Mouse (Mus musculus) heart, embryonic 16.5 days (tissue): ENCODE measurements around the gene Gm10377. TPM values are rescaled to one million over a fixed set of nuclear protein-coding genes. Genes with fewer than 3 reads are reported as not detected.
"Not testable (repeated sequence)": the region's sequence is repeated elsewhere in the genome, so short reads cannot be mapped to it uniquely, and the experiment has no call there.

ENCODE experiments used
- ATAC-seq: fragments of 200-750 bp; cut with Nextera tagmentation; replicated peaks from 2 replicates; pipeline ENCODE4 v1.8.0; 2017; ENCODE audit warnings: moderate number of reproducible peaks; ENCODE audit not compliant: insufficient read depth, low FRiP score; ENCODE audit errors: extremely low read depth
- H3K27ac ChIP-seq: fragments of 300-500 bp; sonication (generic); 2 replicates; pipeline ENCODE4 v1.5.1; 2014; ENCODE audit warnings: mild to moderate bottlenecking, low read length, control low read depth, moderate library complexity
- H3K27me3 ChIP-seq: fragments of 300-500 bp; sonication (generic); 2 replicates; pipeline ENCODE4 v1.6.1; 2014; ENCODE audit warnings: low read length, mixed read lengths; ENCODE audit not compliant: control insufficient read depth, insufficient read depth
- H3K36me3 ChIP-seq: fragments of 300-500 bp; sonication (generic); 2 replicates; pipeline ENCODE4 v1.6.1; 2014; ENCODE audit not compliant: control insufficient read depth, insufficient read depth
- H3K4me1 ChIP-seq: fragments of 300-500 bp; sonication (generic); 2 replicates; pipeline ENCODE4 v1.6.1; 2014; ENCODE audit warnings: low read length, mixed read lengths; ENCODE audit not compliant: control insufficient read depth, insufficient read depth
- H3K4me2 ChIP-seq: fragments of 300-500 bp; sonication (generic); 2 replicates; pipeline ENCODE4 v1.6.1; 2014; ENCODE audit warnings: low read depth, mild to moderate bottlenecking, control low read depth, low read length
- H3K4me3 ChIP-seq: fragments of 300-500 bp; sonication (generic); 2 replicates; pipeline ENCODE4 v1.5.1; 2014; ENCODE audit warnings: mild to moderate bottlenecking, control low read depth, low read length
- H3K9ac ChIP-seq: fragments of 300-500 bp; sonication (generic); 2 replicates; pipeline ENCODE4 v1.6.1; 2014; ENCODE audit warnings: low read length, control low read depth
- H3K9me3 ChIP-seq: fragments of 300-500 bp; sonication (generic); replicated peaks from 2 replicates; pipeline ENCODE4 v1.6.1; 2016; ENCODE audit warnings: low read length; ENCODE audit not compliant: control insufficient read depth
- WGBS: fragments of 180-500 bp; shearing (Covaris S2); extraction: QIAGEN DNeasy Blood & Tissue Kit; methylation state at CpG from one replicate; pipeline ENCODE4 v1.1.7; 2014; 5-methylcytosine and 5-hydroxymethylcytosine counted together
- polyA plus RNA-seq: library from polyadenylated mRNA; unstranded; fragments of >200 nt; fragmentation: Nextera tagmentation; extraction: Ambion mirVana; gene quantifications from 2 replicates; pipeline ENCODE4 v1.2.1, GENCODE M21; 2015

The Gm10377 gene
- polyA plus RNA-seq, result not detected in 2 replicates

DNA sequence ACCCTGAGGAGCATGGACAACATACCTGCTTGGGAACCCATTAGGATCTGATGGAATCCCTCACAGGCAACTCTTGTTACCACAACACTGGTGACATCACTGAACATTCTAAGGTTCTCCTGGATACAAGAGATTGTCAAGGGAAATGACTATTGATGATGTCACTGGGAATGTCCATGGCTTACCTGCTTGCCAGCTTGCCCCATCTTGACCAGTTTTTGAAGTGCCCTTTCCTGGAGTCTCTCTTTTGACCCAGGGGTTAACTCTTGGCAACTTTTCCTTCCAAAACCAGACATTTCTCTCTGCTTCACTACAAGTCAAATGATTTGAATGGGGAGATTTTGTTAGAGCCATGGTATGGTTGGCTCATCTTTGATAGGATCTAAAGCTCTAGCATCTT lies at the start of gene Gm10377:
Gene Gm10377, minus strand, starts transcription at position 101 of the 400 bp plus-strand sequence.
- H3K9me3 ChIP-seq, ATAC-seq, H3K27ac ChIP-seq, H3K4me2 ChIP-seq, H3K36me3 ChIP-seq, H3K4me3 ChIP-seq, H3K4me1 ChIP-seq, H3K27me3 ChIP-seq, H3K9ac ChIP-seq: not testable (repeated sequence)

DNA sequence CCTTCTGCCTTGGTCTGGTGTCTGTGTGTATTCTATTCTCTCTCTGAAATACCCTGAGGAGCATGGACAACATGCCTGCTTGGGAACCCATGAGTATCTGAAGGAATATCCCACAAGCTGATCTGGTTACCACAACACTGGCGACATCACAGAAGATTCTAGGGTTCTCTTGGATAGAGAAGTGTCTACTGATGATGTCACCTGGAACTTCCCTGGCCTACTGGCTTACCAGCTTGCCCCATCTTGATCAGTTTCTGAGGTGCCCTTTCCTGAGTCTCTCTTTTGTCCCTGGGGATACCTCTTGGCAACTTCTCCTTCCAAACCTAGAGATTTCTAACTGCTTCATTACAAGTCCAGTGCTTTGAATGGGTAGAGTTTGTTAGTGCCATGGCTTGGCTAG lies 29.1 kb downstream of the Gm10377 start, which contains the start of gene Gm3015:
Gene Gm3015, minus strand, starts transcription at position 101 of the 400 bp plus-strand sequence.
- H3K4me3 ChIP-seq, H3K4me2 ChIP-seq, H3K9ac ChIP-seq, H3K36me3 ChIP-seq, H3K27ac ChIP-seq, H3K4me1 ChIP-seq, H3K27me3 ChIP-seq, ATAC-seq, H3K9me3 ChIP-seq: not testable (repeated sequence)
- WGBS, result no CpG with 5 or more reads among the region's 1 CpGs

Other genes starting within 250 kb of the Gm10377 start
- gene Gm17124, start 198.1 kb downstream of the Gm10377 start, polyA plus RNA-seq, result not detected in 2 replicates
- not detected in 2 replicates for gene Gm3633, start 156.1 kb downstream of the Gm10377 start, polyA plus RNA-seq
- not detected in 2 replicates for gene Gm10378, start 142.0 kb downstream of the Gm10377 start, polyA plus RNA-seq
- gene Gm3015, start 29.2 kb downstream of the Gm10377 start, polyA plus RNA-seq, result not detected in 2 replicates
- not detected in 2 replicates for gene Gm21977, start 55.5 kb upstream of the Gm10377 start, polyA plus RNA-seq
- not detected in 2 replicates for gene Gm8082, start 195.6 kb upstream of the Gm10377 start, polyA plus RNA-seq
- not detected in 2 replicates for gene Gm10376, start 217.6 kb upstream of the Gm10377 start, polyA plus RNA-seq